Mouse (Mus musculus): Measurements from ENCODE around the gene Dpm3.

GRCm38 (mm10) chr3:89282291-89282643 lies 23.1 kb downstream of the Dpm3 start:
- TF ChIP-seq POLR2A (IDR thresholded peaks at IDR 0.05; ENCODE audit: low read depth, low read length) = no peak
- no peak for TF ChIP-seq CTCF (conservative IDR thresholded peaks at IDR 0.05; ENCODE audit: insufficient read depth, insufficient read length, low read depth, low read length)

All from kidney, adult 2 months (tissue).